Mouse (Mus musculus): ENCODE measurements around the gene Nomo1.

DNA sequence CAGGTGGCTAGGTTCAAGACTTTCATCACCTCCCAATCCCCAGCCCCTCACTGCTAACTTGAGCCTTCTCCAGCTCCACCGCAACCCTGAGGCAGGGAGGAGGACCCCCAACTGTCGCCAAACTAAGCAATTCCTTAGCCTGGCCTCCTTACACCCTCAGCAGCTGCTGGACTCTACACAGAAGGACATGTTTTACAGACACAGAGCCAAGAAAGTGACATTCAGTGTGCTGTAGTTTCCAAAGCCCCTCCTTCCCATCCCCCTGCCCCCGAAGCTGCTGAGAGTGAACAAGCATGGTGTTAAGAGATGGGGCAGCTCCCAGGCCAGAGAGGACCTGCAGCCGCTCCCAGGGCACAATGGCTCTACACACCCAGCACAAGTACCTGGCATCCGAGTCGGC is 91.0 kb downstream of the Nomo1 start:
- TF ChIP-seq CTCF (IDR thresholded peaks at IDR 0.05; ENCODE audit: low read depth) (no peak), EP300 (IDR thresholded peaks at IDR 0.05; ENCODE audit: low read depth) (no peak)

Data from liver, postnatal 0 days (tissue).